Mouse (Mus musculus): ENCODE results near the gene Nfyc.

- no peak for TF ChIP-seq CTCF (IDR thresholded peaks at IDR 0.05; ENCODE audit: extremely low read depth, insufficient read depth, insufficient read length, insufficient replicate concordance)
- TF ChIP-seq POLR2A (IDR thresholded peaks at IDR 0.05; ENCODE audit: low read depth, low read length), result no peak
Observed at GRCm38 (mm10) chr4:120878728-120879127, 47.4 kb upstream of the Nfyc start.
